Mouse (Mus musculus) adrenal gland, adult 2 months (tissue): ENCODE measurements at regions not wholly inside any gene's neighbourhood (a gene's known extent, or its start where the extent isn't known, plus 50 kb on each side); places are given as distances from the start of the nearest gene placed in this dataset.

Experiments
- DNase-seq: peaks from one replicate; pipeline ENCODE4 v3.0.0; 2021

DNA sequence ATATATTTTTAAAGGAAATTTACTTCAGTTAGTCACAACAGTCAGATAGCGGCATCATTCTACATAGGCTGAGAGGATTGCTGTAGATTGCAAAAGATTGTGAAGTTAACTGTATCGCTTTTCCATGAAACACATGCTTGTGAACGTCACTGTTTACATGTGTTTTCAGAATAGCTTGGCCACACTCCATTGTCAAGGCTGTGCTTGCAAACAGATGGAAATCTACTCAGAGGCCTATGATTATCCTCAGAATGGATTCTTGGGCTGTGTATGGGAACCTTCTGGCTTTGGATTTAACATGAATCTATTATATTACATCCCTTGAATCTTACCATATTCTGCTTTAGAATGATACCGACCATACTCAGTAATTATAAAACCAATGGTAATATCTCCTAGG, 690.1 kb downstream of the Ttll7 start:
- no peak for DNase-seq

DNA sequence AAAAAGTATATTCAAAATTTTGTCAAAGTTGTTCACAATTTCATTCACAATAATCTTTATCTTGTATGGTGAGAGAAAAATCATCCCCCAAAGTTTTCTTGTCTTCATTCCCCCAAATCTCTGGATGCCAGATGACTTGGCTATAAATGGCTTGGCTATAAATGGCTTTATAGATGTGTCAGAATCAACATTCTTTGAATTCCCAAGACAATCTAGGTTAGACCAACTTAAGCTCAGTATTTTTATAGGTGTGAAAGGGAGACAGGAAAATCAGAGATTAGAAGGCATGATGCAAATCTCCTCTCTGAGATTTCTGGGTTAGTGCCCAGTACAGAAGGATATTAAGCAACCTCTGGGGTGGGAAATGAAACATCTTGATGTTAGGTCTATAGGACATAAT, 685.4 kb downstream of the Ttll7 start:
- no peak for DNase-seq

DNA sequence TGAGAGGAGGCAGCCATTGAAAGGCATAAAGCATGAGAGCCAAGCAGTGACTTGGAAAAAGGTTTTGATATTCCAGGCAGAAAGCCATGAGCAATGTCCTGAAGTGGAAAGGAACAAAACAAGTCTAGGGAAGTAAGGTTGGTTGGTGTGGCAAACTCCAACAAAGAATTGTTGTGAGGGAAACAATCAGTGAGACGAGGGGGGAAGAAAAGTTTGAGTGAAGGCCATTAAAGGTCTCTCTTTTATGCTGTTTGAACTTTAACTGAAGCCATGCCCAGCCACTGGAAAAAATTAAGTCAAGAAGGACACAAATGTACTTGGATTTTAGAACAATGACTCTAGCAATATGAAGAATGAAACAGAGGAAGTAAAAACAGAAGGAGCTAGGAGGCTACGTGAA, 680.0 kb downstream of the Ttll7 start:
- DNase-seq, result no peak

DNA sequence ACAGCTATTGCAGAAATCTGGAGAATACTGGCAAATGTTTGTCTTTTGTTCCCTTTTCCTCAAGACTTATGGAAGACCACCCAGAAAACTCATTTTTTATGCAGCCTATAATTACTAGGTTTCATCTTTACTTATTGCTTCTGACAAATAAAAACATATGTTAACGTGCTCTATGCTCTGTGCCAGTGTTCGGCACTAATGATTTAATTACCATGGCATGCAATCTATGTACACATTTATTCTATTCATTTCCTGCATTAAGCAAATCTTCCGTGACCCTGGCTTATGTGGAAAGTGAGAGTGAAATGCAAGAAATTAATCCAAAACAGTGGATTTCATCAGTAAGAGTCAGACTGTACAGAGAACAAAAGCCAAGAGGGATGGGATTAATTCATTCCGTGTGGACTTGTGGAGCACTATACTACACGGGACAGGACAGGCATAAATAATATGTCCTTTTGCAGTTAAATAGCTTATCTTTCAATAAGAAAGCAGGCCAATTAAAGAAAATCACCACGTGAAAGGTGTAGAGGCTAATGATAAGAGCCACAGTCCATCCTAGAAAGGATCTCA, 679.5 kb downstream of the Ttll7 start:
- DNase-seq, result no peak
